Comparison of ENCODE assay signal across 9 mouse cellular contexts in the genomic region with DNA sequence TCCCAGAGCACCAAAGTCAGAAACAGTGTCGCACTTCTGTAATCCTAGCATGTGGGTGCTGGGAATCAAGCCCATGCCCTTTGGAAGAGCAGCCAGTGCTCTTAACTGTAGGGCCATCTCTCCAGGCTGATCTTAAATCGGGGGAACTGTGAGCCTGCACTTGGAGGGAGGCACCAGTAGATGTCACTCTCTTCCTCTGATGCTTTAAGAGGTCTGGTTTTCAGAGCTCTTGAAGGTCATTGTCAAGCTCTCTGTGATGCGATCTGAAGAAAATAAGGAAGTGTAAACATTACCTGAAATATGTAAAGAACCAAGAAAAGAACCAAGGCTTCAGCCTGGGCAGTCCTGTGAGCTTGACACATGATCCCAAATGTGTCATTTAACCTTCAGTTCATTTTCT. TPM values are rescaled to one million over a fixed set of nuclear protein-coding genes. Genes with fewer than 3 reads are reported as not detected.
A peak's percentile ranks its signal among the peaks of the same experiment; 100 is the strongest.
DNase-seq lines count a peak whose midpoint lies in the region; ATAC-seq and TF ChIP-seq lines count a peak whose summit lies in the region.
"Had no signal": no experiment of that assay in that cellular context is flagged by ENCODE, and none has a peak within 500 bp of the region (broad histone marks: within the 10 kb centered on the region; RNA-seq: fewer than 3 reads in every experiment).

No protein-coding gene starts in this region.

- H3K27ac ChIP-seq in cortical plate, adult 2 months (ENCODE audit: insufficient read depth, low read length), result no peak overlapping the region
- H3K27ac ChIP-seq in hindbrain, postnatal 0 days, result no peak overlapping the region
- no peak overlapping the region for H3K27ac ChIP-seq in neural tube, embryonic 15.5 days (replicated peaks)
- H3K27ac ChIP-seq: heart, embryonic 13.5 days had no signal

- intact Hi-C loops in left cerebral cortex, postnatal 36 days (cut with DNase I), result loop anchor here (5.0 kb wide), 1 partner anchor 234 kb away; no protein-coding TSS in a partner anchor

- peak; percentile 94 for TF ChIP-seq CTCF in cortical plate, adult 2 months (IDR thresholded peaks at IDR 0.05; ENCODE audit: extremely low read depth, insufficient read depth, low read length)
- peak; percentile 90 for TF ChIP-seq CTCF in hindbrain, postnatal 0 days (IDR thresholded peaks at IDR 0.05; ENCODE audit: low read depth)

- TF ChIP-seq POLR2A in cortical plate, adult 2 months (IDR thresholded peaks at IDR 0.05; ENCODE audit: extremely low read depth, insufficient read depth, low read length), result no peak

- H3K4me1 ChIP-seq in cortical plate, adult 2 months (ENCODE audit: control insufficient read depth, insufficient read depth, low read length), result no peaks in the 10 kb centered on the region
- H3K4me1 ChIP-seq in hindbrain, postnatal 0 days (ENCODE audit: insufficient read depth, low read length), result no peaks in the 10 kb centered on the region
- no peaks in the 10 kb centered on the region for H3K4me1 ChIP-seq in neural tube, embryonic 15.5 days
- H3K4me1 ChIP-seq: heart, embryonic 13.5 days had no signal

- H3K27me3 ChIP-seq in hindbrain, postnatal 0 days (ENCODE audit: insufficient read depth, low read length), result no peaks in the 10 kb centered on the region
- no peaks in the 10 kb centered on the region for H3K27me3 ChIP-seq in neural tube, embryonic 15.5 days (replicated peaks)

- peak; percentile 65 for ATAC-seq in hindbrain, postnatal 0 days
- ATAC-seq in neural tube, embryonic 15.5 days (ENCODE audit: low FRiP score), result peak; percentile 80; the same call in 1 of the 2 replicates

- no peaks in the 10 kb centered on the region for H3K9me3 ChIP-seq in hindbrain, postnatal 0 days (ENCODE audit: low read length)
- H3K9me3 ChIP-seq in neural tube, embryonic 15.5 days (replicated peaks), result no peaks in the 10 kb centered on the region
- H3K9me3 ChIP-seq: heart, embryonic 13.5 days had no signal

- no peak overlapping the region for H3K4me3 ChIP-seq in cortical plate, adult 2 months (ENCODE audit: insufficient read depth, low read length)
- no peak overlapping the region for H3K4me3 ChIP-seq in hindbrain, postnatal 0 days (ENCODE audit: low read length)
- H3K4me3 ChIP-seq in neural tube, embryonic 15.5 days (replicated peaks), result no peak overlapping the region
- H3K4me3 ChIP-seq: heart, embryonic 13.5 days had no signal

- WGBS in hindbrain, postnatal 0 days, result 12% methylated on average over 3 of the region's 3 CpGs
- 12% methylated on average over 3 of the region's 3 CpGs for WGBS in neural tube, embryonic 15.5 days

- H3K9ac ChIP-seq in hindbrain, postnatal 0 days (replicated peaks; ENCODE audit: low read length), result no peak overlapping the region
- no peak overlapping the region for H3K9ac ChIP-seq in neural tube, embryonic 15.5 days (replicated peaks)
- H3K9ac ChIP-seq: heart, embryonic 13.5 days had no signal

- peak; percentile 56 for DNase-seq in right cerebral cortex, adult 18-20 months
- DNase-seq in right cerebral cortex, postnatal 14 days, result no peak
- DNase-seq in adipocyte (ENCODE audit: low spot score), result peak; percentile 77
- DNase-seq in hindbrain, postnatal 0 days (ENCODE audit: low spot score), result peak; percentile 84
- DNase-seq in left cerebral cortex, postnatal 36 days (ENCODE audit: low spot score in 2 of 2), result peak; percentile 42 to 57
- no peak for DNase-seq in ovary, postnatal 36 days (ENCODE audit: low spot score)

- no peaks in the 10 kb centered on the region for H3K36me3 ChIP-seq in hindbrain, postnatal 0 days (ENCODE audit: insufficient read depth, low read length)
- H3K36me3 ChIP-seq in neural tube, embryonic 15.5 days, result no peaks in the 10 kb centered on the region
- H3K36me3 ChIP-seq: heart, embryonic 13.5 days had no signal

- H3K4me2 ChIP-seq in hindbrain, postnatal 0 days (ENCODE audit: low read depth, low read length), result no peak overlapping the region
- H3K4me2 ChIP-seq in neural tube, embryonic 15.5 days, result no peak overlapping the region
- H3K4me2 ChIP-seq: heart, embryonic 13.5 days had no signal

RNA-seq across cellular contexts. Expression of gene Gnb5, which starts 23.3 kb away (rescaled TPM):
- polyA plus RNA-seq in cortical plate, adult 2 months (2012; rRNA removed), result 154 and 172 TPM in 2 replicates
- total RNA-seq in hindbrain, postnatal 0 days (2014; rRNA removed), result 92.1 and 96.0 TPM in 2 replicates
- polyA plus RNA-seq in hindbrain, postnatal 0 days (2015; fragmentation: Nextera tagmentation; extraction: Ambion mirVana), result 98.6 and 104 TPM in 2 replicates
- total RNA-seq in left cerebral cortex, postnatal 36 days (2021), result 100 to 1,000 TPM; 149 to 158 TPM
- polyA plus RNA-seq in neural tube, embryonic 15.5 days (2015; fragmentation: Nextera tagmentation; extraction: Ambion mirVana), result 85.1 and 97.4 TPM in 2 replicates

RNA-seq across cellular contexts. Expression of gene Myo5c, which starts 51.0 kb away (rescaled TPM):
- 5.0 and 5.9 TPM in 2 replicates for polyA plus RNA-seq in cortical plate, adult 2 months (2012; rRNA removed)
- 0.26 and 0.75 TPM in 2 replicates for total RNA-seq in hindbrain, postnatal 0 days (2014; rRNA removed)
- 0.30 and 0.44 TPM in 2 replicates for polyA plus RNA-seq in hindbrain, postnatal 0 days (2015; fragmentation: Nextera tagmentation; extraction: Ambion mirVana)
- total RNA-seq in left cerebral cortex, postnatal 36 days (2021), result 1 to 10 TPM; 4.4 to 6.3 TPM
- 0.33 and 0.97 TPM in 2 replicates for polyA plus RNA-seq in neural tube, embryonic 15.5 days (2015; fragmentation: Nextera tagmentation; extraction: Ambion mirVana)

Comparison
In these comparisons a context has a peak if more than half of its experiments do, and no peak if none do; other contexts are left out.
1. DNase-seq: peak in right cerebral cortex, adult 18-20 months (single experiment), adipocyte (single experiment), hindbrain, postnatal 0 days (single experiment) and left cerebral cortex, postnatal 36 days (2 of 2); none in right cerebral cortex, postnatal 14 days (single experiment) and ovary, postnatal 36 days (single experiment).